Mouse (Mus musculus) brain, embryonic 14.5 days (tissue): ENCODE measurements around the gene Gm45208. TPM values are rescaled to one million over a fixed set of nuclear protein-coding genes. Genes with fewer than 3 reads are reported as not detected.

ENCODE experiments used
- DNase-seq: peaks from one replicate; pipeline ENCODE4 v3.0.0-alpha.2; 2011; ENCODE audit warnings: low read depth
- CTCF ChIP-seq: fragments of 200-500 bp; IDR thresholded peaks from 2 replicates; pipeline ENCODE4 v1.5.1; 2012; ENCODE audit warnings: inconsistent platforms, mild to moderate bottlenecking, moderate library complexity, borderline replicate concordance; ENCODE audit not compliant: insufficient read depth, insufficient read length; ENCODE audit errors: extremely low read depth
- POLR2A ChIP-seq: fragments of 200-500 bp; IDR thresholded peaks from 2 replicates; pipeline ENCODE4 v1.6.1; 2012; ENCODE audit warnings: mild to moderate bottlenecking, inconsistent platforms, borderline replicate concordance; ENCODE audit not compliant: poor library complexity, insufficient read depth, insufficient read length, severe bottlenecking; ENCODE audit errors: extremely low read depth
- polyA plus RNA-seq: library from polyadenylated mRNA; depleted of rRNA; stranded (reverse); fragments of >200 nt; gene quantifications from 2 replicates; pipeline ENCODE4 v1.2.3, GENCODE M21; 2012

Gm45208 gene
- polyA plus RNA-seq, 1 experiment = 0.63 TPM

DNA sequence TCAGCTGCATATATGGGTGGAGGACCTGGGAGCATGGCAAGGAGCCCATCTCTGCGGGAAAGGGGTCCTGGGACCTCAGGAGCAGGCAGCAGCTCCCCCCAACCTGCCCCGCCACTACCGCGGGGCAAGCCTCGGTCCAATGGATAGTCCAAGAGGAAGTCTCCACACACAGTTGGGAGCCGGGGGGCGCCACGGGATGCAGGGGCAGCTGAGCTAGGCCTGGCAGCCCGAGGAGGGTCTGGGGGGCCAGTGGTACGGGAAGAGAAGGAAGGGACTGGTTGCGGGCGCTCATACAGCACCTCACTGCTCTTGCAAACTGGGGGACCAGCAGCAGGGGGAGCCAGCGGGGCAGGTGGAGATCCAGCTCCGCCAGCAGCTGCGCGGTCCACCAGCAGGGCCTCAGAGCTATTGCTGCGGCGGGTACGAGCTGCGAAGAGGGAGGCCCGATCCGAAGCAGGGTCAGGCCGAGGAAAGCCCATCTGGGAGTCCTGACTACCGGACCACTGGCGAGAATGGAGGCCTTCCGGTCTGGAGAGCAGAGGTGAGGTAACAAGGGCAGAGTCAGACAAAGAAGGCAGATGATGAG, 11.6 kb downstream of the Gm45208 start:
- no peak for TF ChIP-seq POLR2A
- TF ChIP-seq CTCF = peak; percentile 45
- peak; percentile 46 for DNase-seq

DNA sequence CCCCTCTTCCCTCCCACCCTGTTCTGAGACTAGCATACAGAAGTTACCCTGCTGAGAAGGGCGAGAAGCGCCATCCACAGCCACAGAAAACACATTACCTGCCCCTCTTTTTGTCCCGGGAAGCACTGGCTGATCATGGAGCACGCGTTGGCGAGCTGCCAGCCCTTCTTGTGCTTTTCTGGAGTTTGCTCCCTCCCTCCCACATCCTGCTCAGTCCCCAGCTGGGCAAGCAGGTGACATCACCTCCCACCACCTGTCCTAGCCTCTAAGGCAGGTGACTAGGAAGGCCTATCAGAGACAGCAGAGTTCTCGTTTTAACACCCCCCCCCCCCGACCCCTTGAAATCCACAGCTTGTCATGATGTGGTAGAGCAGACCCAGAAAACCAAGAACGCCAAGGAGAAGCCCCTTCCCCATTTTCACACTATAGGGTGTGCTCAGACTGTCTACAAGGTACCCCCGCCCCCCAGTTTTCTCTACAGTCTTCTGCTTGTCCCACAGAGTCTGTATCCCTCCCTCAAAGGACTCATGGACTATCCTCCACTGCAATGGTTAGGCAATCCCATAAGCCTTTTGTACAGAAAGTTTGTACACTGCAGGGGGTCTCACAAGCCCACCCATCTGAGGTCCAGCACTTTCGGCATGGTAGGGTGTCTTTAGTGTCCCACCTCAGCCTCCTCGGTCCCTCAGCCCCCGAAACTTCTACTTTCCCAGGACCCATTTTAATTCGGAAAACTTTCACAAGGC, 17.5 kb downstream of the Gm45208 start:
- DNase-seq = peak; percentile 31
- TF ChIP-seq CTCF (no peak), POLR2A (no peak)

DNA sequence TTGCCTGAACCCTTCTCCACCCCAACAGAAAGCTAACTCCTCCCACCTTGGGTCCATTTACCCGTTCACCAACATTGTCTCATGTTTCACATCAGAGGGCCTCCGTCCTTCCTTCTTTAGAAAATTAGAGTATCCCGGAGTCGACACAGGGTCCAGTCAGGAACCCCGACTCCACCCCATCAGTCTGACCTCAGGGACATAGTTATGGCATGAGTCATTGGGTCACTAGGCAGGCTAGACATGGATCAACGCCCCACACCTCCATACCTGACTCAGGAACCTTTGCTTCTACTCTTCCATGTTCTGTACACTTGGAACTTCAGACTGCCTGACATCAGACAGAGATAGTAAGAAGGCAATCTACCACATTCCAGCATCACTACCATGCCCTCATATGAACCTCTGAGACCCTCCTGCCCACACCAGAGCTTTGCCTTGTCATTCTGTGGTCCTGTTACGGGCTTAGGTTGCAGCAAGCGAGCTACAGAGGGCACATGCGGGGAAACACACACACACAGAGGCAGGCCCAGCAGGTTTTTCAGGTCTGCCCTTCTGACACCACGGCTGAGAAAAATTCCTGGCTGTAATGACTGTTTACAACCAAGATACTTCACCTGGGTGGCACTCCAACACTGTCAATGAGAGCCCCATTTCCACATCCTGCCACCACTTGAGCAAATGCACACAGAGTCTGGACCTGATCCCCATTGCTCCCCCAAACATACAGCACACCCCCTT, 18.2 kb downstream of the Gm45208 start:
- TF ChIP-seq CTCF (no peak), POLR2A (no peak)

GRCm38 (mm10) chrX:7741103-7741502, 19.1 kb downstream of the Gm45208 start:
- TF ChIP-seq CTCF (no peak), POLR2A (no peak)

More for the DNA sequence above, 18.2 kb downstream of the Gm45208 start:
- no peak for DNase-seq

GRCm38 (mm10) chrX:7743470-7743869, 21.4 kb downstream of the Gm45208 start:
- peak; percentile 7 for DNase-seq
- TF ChIP-seq CTCF (peak; percentile 29; the same call in 1 of the 2 replicates), POLR2A (no peak)

More at GRCm38 (mm10) chrX:7741103-7741502, 19.1 kb downstream of the Gm45208 start:
- DNase-seq = no peak

DNA sequence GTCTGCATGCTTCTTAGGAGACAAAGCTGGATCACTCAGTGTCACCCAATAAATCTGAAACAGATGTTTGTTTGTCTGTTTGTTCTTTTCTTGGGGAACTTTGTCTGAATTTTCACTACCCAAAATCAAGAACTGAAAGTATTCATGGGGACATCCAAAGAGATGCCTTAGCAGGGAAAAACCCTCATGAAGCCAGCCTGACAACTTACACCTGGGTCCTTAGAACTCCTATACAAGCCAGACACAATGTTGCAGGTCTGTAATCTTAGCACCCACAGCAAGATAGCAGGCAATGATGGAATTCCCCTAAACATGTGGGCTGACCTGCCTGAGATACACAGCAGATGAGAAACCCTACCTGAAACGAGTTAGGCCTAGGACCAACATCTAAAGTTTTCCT, 22.9 kb downstream of the Gm45208 start:
- TF ChIP-seq POLR2A = no peak
- TF ChIP-seq CTCF = no peak
- DNase-seq = no peak

- DNase-seq = no peak
- TF ChIP-seq POLR2A (no peak), CTCF (no peak)
Measured at GRCm38 (mm10) chrX:7745429-7745828, 23.4 kb downstream of the Gm45208 start.

DNA sequence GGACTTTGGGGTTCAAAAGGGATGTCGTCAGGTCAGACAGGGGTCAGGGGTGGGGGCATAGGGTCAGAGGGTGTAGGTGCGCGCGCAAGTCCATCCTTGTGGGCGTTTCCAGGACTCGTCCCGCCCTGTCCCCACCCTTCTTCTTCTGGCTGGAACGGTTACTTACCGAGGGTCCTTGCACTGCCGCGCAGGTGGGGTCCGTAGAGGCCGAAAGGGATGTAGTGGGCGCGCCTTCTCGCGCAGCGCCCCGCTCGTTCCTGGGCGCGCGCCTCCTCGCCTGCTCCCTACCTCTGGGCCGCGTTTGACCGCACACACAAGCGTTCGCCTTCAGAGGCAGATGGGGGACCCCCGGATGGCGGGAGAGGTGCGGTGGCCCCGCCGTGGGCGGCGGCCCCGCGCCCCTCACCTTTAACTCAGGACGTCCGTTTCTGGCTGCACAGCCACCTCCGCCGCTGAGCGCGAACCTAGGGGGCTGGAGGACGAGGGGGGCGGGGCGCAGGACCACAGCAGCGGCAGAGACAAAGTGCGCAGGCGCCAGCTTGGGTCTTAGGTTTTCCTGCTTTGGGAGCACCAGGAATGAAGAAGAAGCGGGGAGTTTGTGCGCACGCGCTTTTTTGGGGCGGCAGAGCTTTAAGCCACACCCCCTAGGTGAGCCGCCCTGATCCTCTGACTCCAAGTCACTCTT, 28.5 kb downstream of the Gm45208 start, which contains the start of gene Ccdc120:
Ccdc120 (minus strand) TSS at position 474 of the 685 bp plus-strand sequence.
- TF ChIP-seq POLR2A = no peak
- no peak for TF ChIP-seq CTCF
- peak; percentile 95 for DNase-seq

GRCm38 (mm10) chrX:7753627-7754026, 31.6 kb downstream of the Gm45208 start:
- DNase-seq = peak; percentile 43

DNA sequence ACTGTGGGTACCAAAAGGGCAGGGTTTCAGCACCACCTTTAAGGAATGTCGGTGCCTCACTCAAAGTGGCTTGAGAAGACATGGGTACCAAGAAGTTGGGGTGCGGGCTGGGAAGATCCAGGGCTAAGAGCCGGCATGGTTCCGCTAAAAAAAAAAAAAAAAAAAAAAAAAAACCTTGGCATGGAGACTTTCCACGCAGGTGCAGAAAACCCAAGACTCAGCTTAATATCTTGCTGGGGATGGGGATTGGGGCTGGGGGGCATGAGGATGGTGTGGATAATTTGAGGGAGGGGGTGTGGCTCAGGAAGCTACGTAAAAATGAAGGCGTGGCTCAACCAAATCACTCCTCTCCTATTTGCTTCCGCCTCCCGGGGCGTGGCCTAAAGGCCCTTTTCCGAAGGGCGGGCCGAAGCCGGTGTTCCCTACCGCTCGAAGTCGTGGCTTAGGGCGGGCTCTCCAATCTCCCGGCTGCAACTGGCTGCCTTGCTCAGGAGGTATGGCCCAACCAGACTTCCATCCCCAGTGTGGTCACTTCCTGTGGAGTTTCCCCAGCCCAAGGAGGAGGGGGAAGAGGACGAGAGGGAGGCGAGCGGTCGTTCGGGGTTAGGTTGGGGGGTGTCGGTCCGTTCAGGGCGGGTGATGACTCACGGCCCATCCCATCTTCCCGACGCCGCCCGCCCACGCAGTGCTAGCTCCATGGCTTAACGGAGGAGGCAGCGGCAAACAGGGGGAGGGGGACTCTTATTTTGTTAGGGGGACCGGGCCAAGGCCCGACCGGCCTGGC, 40.3 kb downstream of the Gm45208 start, which contains the start of gene Tfe3:
Tfe3 (plus strand) TSS at position 424 of the 784 bp plus-strand sequence.
- TF ChIP-seq CTCF (no peak), POLR2A (no peak)
- DNase-seq = peak; percentile 98
